Mouse (Mus musculus): ENCODE measurements around the gene Ica1l. TPM values are rescaled to one million over a fixed set of nuclear protein-coding genes. Genes with fewer than 3 reads are reported as not detected.

The Ica1l gene
- polyA plus RNA-seq, 1 experiment from 2014 or later, result 11.4 TPM

- Histone ChIP-seq H3K4me1 (peaks cover 8% of the 10 kb centered on the region), H3K4me2 (no peak overlapping the region), H3K4me3 (no peak overlapping the region), H3K36me3 (ENCODE audit: poor library complexity, severe bottlenecking) (peaks cover 18% of the 10 kb centered on the region), H3K27me3 (no peaks in the 10 kb centered on the region), H3K27ac (no peak overlapping the region), H3K9ac (no peak overlapping the region), H3K9me3 (replicated peaks) (no peaks in the 10 kb centered on the region)
- no peak for ATAC-seq
- 99% methylated on average over 4 of the region's 4 CpGs for WGBS
Observed at GRCm38 (mm10) chr1:59947509-59947908, 95.5 kb downstream of the Ica1l start.

- ATAC-seq, result no peak
- WGBS, result 82% methylated on average over 1 of the region's 1 CpGs
Observed at GRCm38 (mm10) chr1:59945969-59946368, 97.0 kb downstream of the Ica1l start.

GRCm38 (mm10) chr1:59943825-59944224, 99.2 kb downstream of the Ica1l start:
- H3K27me3 ChIP-seq, result no peaks in the 10 kb centered on the region
- no peak overlapping the region for H3K9ac ChIP-seq
- peaks cover 8% of the 10 kb centered on the region for H3K4me1 ChIP-seq
- no peak overlapping the region for H3K4me3 ChIP-seq
- no peak overlapping the region for H3K27ac ChIP-seq
- 65% methylated on average over 5 of the region's 5 CpGs for WGBS
- H3K4me2 ChIP-seq, result no peak overlapping the region
- H3K9me3 ChIP-seq (replicated peaks), result no peaks in the 10 kb centered on the region
- no peaks in the 10 kb centered on the region; the same call in 1 of the 2 replicates for H3K36me3 ChIP-seq (ENCODE audit: poor library complexity, severe bottlenecking)
- ATAC-seq, result no peak

More at GRCm38 (mm10) chr1:59945969-59946368, 97.0 kb downstream of the Ica1l start:
- H3K9ac ChIP-seq, result no peak overlapping the region
- no peak overlapping the region for H3K4me2 ChIP-seq
- peaks cover 8% of the 10 kb centered on the region for H3K4me1 ChIP-seq
- peaks cover 17% of the 10 kb centered on the region for H3K36me3 ChIP-seq (ENCODE audit: poor library complexity, severe bottlenecking)
- no peak overlapping the region for H3K4me3 ChIP-seq
- no peaks in the 10 kb centered on the region for H3K27me3 ChIP-seq
- H3K9me3 ChIP-seq (replicated peaks), result no peaks in the 10 kb centered on the region
- no peak overlapping the region for H3K27ac ChIP-seq

GRCm38 (mm10) chr1:59942057-59942790, 100.8 kb downstream of the Ica1l start:
- H3K9ac ChIP-seq, result no peak overlapping the region
- H3K4me1 ChIP-seq, result peaks cover 8% of the 10 kb centered on the region
- H3K4me2 ChIP-seq, result no peak overlapping the region
- no peak overlapping the region for H3K4me3 ChIP-seq
- H3K27ac ChIP-seq, result no peak overlapping the region
- H3K9me3 ChIP-seq (replicated peaks), result no peaks in the 10 kb centered on the region
- ATAC-seq, result no peak
- no peaks in the 10 kb centered on the region for H3K27me3 ChIP-seq
- no peaks in the 10 kb centered on the region for H3K36me3 ChIP-seq (ENCODE audit: poor library complexity, severe bottlenecking)
- WGBS, result 88% methylated on average over 6 of the region's 6 CpGs

GRCm38 (mm10) chr1:59941063-59941462, 101.9 kb downstream of the Ica1l start:
- H3K9ac ChIP-seq, result no peak overlapping the region
- ATAC-seq, result no peak
- H3K4me1 ChIP-seq, result peaks cover 8% of the 10 kb centered on the region
- H3K9me3 ChIP-seq (replicated peaks), result no peaks in the 10 kb centered on the region
- H3K4me3 ChIP-seq, result no peak overlapping the region
- 100% methylated on average over 1 of the region's 1 CpGs for WGBS
- H3K4me2 ChIP-seq, result no peak overlapping the region
- H3K27ac ChIP-seq, result no peak overlapping the region
- no peaks in the 10 kb centered on the region for H3K36me3 ChIP-seq (ENCODE audit: poor library complexity, severe bottlenecking)
- no peaks in the 10 kb centered on the region for H3K27me3 ChIP-seq

- ATAC-seq, result no peak
- WGBS, result 85% methylated on average over 2 of the region's 2 CpGs
Observed at GRCm38 (mm10) chr1:59932991-59933390, 110.0 kb downstream of the Ica1l start.

More at GRCm38 (mm10) chr1:59932991-59933390, 110.0 kb downstream of the Ica1l start:
- Histone ChIP-seq H3K9ac (no peak overlapping the region), H3K4me3 (no peak overlapping the region), H3K27ac (no peak overlapping the region), H3K9me3 (replicated peaks) (no peaks in the 10 kb centered on the region), H3K4me2 (no peak overlapping the region), H3K36me3 (ENCODE audit: poor library complexity, severe bottlenecking) (no peaks in the 10 kb centered on the region), H3K27me3 (no peaks in the 10 kb centered on the region), H3K4me1 (no peaks in the 10 kb centered on the region)

Other genes starting within 250 kb of the Ica1l start
- 15.7 and 16.6 TPM in 2 replicates for gene Fam117b, start 130.2 kb downstream of the Ica1l start, polyA plus RNA-seq (2015; fragmentation: Nextera tagmentation; extraction: Ambion mirVana)
- gene Carf, start 55.1 kb upstream of the Ica1l start, polyA plus RNA-seq (2015; fragmentation: Nextera tagmentation; extraction: Ambion mirVana), result 6.6 and 6.9 TPM in 2 replicates
- 50.8 and 54.0 TPM in 2 replicates for gene Wdr12, start 55.5 kb upstream of the Ica1l start, polyA plus RNA-seq (2015; fragmentation: Nextera tagmentation; extraction: Ambion mirVana)
- 6.8 and 8.8 TPM in 2 replicates for gene Nbeal1, start 137.4 kb upstream of the Ica1l start, polyA plus RNA-seq (2015; fragmentation: Nextera tagmentation; extraction: Ambion mirVana)